Mouse (Mus musculus) hindbrain, embryonic 16.5 days (tissue): ENCODE results near the gene Sox5. TPM values are rescaled to one million over a fixed set of nuclear protein-coding genes. Genes with fewer than 3 reads are reported as not detected.
A peak's percentile ranks its signal among the peaks of the same experiment; 100 is the strongest.

ENCODE experiments used
- ATAC-seq: fragments of 200-750 bp; cut with Nextera tagmentation; 2 replicates; pipeline ENCODE4 v1.8.0; 2017; ENCODE audit warnings: moderate TSS enrichment, moderate library complexity
- H3K27ac ChIP-seq: fragments of 300-500 bp; sonication (generic); 2 replicates; pipeline ENCODE4 v1.5.1; 2014; ENCODE audit warnings: low read depth, mild to moderate bottlenecking, control low read depth, low read length, moderate library complexity
- H3K27me3 ChIP-seq: fragments of 300-500 bp; sonication (generic); replicated peaks from 2 replicates; pipeline ENCODE4 v1.6.1; 2014; ENCODE audit warnings: low read length; ENCODE audit not compliant: control insufficient read depth, insufficient read depth
- H3K36me3 ChIP-seq: fragments of 300-500 bp; sonication (generic); 2 replicates; pipeline ENCODE4 v1.6.1; 2014; ENCODE audit warnings: mild to moderate bottlenecking, low read length, moderate library complexity, mixed read lengths; ENCODE audit not compliant: control insufficient read depth, insufficient read depth
- H3K4me1 ChIP-seq: fragments of 300-500 bp; sonication (generic); 2 replicates; pipeline ENCODE4 v1.6.1; 2014; ENCODE audit warnings: low read depth, low read length; ENCODE audit not compliant: control insufficient read depth, insufficient read depth
- H3K4me2 ChIP-seq: fragments of 300-500 bp; sonication (generic); 2 replicates; pipeline ENCODE4 v1.6.1; 2014; ENCODE audit warnings: mild to moderate bottlenecking, low read length, control low read depth, moderate library complexity
- H3K4me3 ChIP-seq: fragments of 300-500 bp; sonication (generic); 2 replicates; pipeline ENCODE4 v1.5.1; 2014; ENCODE audit warnings: mild to moderate bottlenecking, low read length, control low read depth, moderate library complexity
- H3K9ac ChIP-seq: fragments of 300-500 bp; sonication (generic); 2 replicates; pipeline ENCODE4 v1.6.1; 2014; ENCODE audit warnings: low read depth, mild to moderate bottlenecking, control low read depth, low read length, moderate library complexity
- H3K9me3 ChIP-seq: fragments of 300-500 bp; sonication (generic); 2 replicates; pipeline ENCODE4 v1.6.1; 2014; ENCODE audit warnings: mild to moderate bottlenecking, low read length, moderate library complexity; ENCODE audit not compliant: control insufficient read depth
- WGBS: fragments of 180-500 bp; shearing (Covaris S2); extraction: QIAGEN DNeasy Blood & Tissue Kit; methylation state at CpG from one replicate; pipeline ENCODE4 v1.1.7; 2014; 5-methylcytosine and 5-hydroxymethylcytosine counted together
- polyA plus RNA-seq: library from polyadenylated mRNA; unstranded; fragments of >200 nt; fragmentation: Nextera tagmentation; extraction: Ambion mirVana; gene quantifications from 2 replicates; pipeline ENCODE4 v1.2.1, GENCODE M21; 2015

Gene Sox5
- polyA plus RNA-seq, 1 experiment from 2014 or later: 40.7 TPM

DNA sequence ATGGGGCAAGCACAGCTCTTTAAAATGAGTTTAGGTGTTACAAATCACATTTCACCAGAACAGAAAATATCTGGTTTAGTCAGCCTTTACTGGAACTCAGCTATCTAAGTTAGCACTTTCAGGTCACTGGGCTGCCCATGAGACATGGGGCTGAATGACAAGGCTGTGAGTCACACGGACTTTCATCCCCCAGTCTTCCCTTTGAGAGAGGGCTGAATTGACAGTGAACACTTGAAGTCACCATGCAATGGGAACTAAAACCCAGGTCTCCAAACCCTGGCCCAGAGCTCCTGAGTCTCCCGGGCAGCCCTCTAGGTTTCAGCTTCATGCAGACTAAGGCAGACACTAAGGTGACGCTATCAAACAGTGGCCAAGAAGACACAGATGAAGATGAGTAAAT, 141.2 kb downstream of the Sox5 start:
- H3K4me2 ChIP-seq: no peak overlapping the region
- H3K27me3 ChIP-seq: no peaks in the 10 kb centered on the region
- no peak overlapping the region for H3K9ac ChIP-seq
- ATAC-seq: no peak
- no peak overlapping the region for H3K4me3 ChIP-seq
- no peaks in the 10 kb centered on the region for H3K4me1 ChIP-seq
- 84% methylated on average over 3 of the region's 3 CpGs for WGBS
- H3K9me3 ChIP-seq: no peaks in the 10 kb centered on the region
- no peak overlapping the region for H3K27ac ChIP-seq
- no peaks in the 10 kb centered on the region for H3K36me3 ChIP-seq

DNA sequence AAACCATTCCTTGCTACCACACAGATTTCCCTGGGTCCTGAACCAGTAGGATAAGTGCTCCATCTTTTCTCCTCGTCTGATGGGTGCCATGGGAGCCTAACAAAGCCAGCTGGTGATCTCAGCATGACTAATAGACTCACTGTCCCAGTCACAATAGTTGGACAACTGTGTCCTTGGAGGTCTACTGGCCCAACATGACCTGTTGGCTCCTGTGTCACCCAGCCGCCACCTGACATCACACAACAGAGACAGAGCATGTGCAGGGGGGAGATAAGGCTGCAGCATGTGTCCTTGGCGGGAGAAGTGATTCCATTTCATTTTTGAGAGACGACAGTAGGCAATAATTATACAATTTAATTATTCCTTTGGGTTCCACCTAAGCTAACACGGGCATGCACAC, 143.2 kb downstream of the Sox5 start:
- Histone ChIP-seq H3K27ac (no peak overlapping the region), H3K27me3 (no peaks in the 10 kb centered on the region), H3K4me2 (no peak overlapping the region), H3K4me3 (no peak overlapping the region), H3K9ac (no peak overlapping the region), H3K9me3 (no peaks in the 10 kb centered on the region), H3K36me3 (no peaks in the 10 kb centered on the region), H3K4me1 (no peaks in the 10 kb centered on the region)
- WGBS: 46% methylated on average over 5 of the region's 5 CpGs
- no peak for ATAC-seq

DNA sequence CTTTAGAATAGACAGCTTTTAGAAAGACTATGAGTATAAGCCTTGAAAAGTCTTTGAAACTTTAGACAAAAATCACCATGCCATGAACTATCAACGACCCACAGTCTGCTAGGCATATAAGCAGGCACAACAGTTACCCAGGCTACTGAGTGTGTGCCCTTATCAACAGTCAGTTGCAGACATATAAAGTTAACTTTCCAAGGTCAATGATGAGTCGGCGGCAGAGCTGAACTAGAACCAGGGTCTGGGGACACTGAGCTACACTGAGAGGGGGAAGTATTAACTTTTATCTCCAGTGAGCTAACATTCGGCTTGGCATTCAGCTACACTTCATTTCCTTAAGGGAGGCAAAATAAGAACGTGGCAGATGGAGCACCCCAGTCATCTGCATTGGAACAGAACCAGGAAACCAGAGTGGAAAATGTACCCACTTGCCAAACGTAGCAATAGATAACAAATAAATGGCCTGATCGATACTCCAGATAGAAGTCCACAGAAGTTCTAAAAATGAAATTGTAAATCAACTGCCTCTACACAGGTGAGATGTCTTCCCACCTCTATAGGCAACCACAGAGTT, 154.2 kb downstream of the Sox5 start:
- Histone ChIP-seq H3K9me3 (no peaks in the 10 kb centered on the region), H3K27me3 (no peaks in the 10 kb centered on the region), H3K4me1 (no peaks in the 10 kb centered on the region), H3K27ac (no peak overlapping the region), H3K36me3 (no peaks in the 10 kb centered on the region), H3K9ac (no peak overlapping the region), H3K4me2 (no peak overlapping the region), H3K4me3 (no peak overlapping the region)
- 86% methylated on average over 7 of the region's 7 CpGs for WGBS
- no peak for ATAC-seq

DNA sequence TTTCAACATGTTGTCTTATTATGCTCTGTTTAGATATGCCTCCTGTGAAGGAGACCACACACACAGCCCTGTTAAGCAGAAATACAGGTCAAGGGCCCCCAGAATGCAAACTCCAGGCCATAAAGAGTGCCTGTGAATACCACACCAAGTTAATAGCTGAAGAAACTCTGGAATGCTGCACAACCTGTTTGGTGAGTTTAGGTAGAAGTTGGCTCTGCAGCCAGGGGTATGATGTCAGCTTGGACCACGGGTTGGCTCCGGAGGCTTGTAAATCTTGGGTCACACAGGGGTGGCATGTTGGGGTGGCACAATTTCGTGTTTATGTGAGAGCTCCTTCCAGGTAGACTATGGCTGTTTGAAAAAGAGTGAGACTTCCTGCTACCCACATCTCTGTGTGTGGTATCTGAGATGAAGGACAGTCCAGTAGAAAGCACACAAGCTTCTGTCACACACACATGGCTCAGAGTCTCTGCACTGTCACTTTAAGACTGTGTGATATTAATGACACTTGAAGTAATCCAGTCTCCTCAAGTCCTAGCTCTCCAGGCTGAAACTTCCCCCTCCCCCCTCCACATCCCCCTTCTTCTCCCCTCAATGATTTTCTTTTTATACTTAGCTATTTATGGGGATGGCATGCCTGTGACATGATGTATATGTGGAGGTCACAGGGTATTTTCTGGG, 160.5 kb downstream of the Sox5 start:
- H3K4me2 ChIP-seq: no peak overlapping the region
- 76% methylated on average over 3 of the region's 3 CpGs for WGBS
- H3K36me3 ChIP-seq: no peaks in the 10 kb centered on the region
- no peak overlapping the region for H3K27ac ChIP-seq
- H3K4me1 ChIP-seq: no peaks in the 10 kb centered on the region
- H3K4me3 ChIP-seq: no peak overlapping the region
- no peaks in the 10 kb centered on the region for H3K9me3 ChIP-seq
- H3K27me3 ChIP-seq: no peaks in the 10 kb centered on the region
- no peak for ATAC-seq
- H3K9ac ChIP-seq: no peak overlapping the region

DNA sequence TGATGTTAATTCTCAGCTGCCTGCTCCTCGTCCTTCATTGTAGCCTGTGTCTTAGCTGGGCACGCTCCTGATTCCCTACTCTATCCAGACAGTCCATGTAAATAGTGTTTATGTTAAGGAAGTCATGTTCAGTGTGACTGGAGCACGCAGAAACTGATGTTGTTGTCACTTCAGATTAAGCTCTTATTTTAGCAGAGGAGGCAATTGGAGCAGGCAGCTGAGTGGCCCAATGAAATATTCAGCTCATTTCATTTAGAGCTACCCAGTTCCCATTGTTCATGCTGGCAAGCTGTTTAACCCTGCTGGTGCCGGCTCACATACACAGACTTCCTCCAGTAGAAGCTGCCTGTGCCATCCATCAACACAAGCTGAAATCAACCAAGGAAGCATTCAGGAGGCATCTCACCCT, 170.4 kb downstream of the Sox5 start:
- Histone ChIP-seq H3K9me3 (no peaks in the 10 kb centered on the region), H3K4me1 (peaks cover 11% of the 10 kb centered on the region), H3K4me2 (peak overlapping the region; percentile 11; the same call in 1 of the 2 replicates), H3K27ac (no peak overlapping the region), H3K9ac (no peak overlapping the region), H3K27me3 (no peaks in the 10 kb centered on the region), H3K36me3 (no peaks in the 10 kb centered on the region), H3K4me3 (no peak overlapping the region)
- ATAC-seq: peak; percentile 68
- WGBS: 6% methylated on average over 4 of the region's 4 CpGs

DNA sequence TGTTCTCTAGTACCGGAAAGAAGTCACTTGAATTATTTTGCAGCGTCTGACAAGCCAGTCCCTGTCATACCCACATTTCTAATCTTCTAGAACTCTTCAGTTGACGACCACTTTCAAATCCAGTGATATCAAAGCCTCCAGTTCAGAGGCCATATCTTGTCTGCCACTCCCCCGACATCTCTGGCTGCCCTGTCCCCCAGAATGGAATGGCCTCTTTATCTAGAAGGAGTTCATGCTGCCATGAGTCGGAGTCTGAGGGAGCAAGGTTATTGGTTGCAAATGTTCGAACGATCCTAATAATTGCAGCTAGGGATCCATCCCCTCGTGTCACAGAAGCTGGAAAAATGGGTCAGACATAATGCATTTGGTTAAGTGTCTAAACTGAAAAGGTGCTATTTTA, 170.9 kb downstream of the Sox5 start:
- Histone ChIP-seq H3K9ac (no peak overlapping the region), H3K27me3 (no peaks in the 10 kb centered on the region), H3K4me3 (no peak overlapping the region), H3K4me2 (no peak overlapping the region), H3K27ac (no peak overlapping the region), H3K9me3 (no peaks in the 10 kb centered on the region), H3K36me3 (no peaks in the 10 kb centered on the region), H3K4me1 (peaks cover 11% of the 10 kb centered on the region)
- WGBS: 51% methylated on average over 8 of the region's 8 CpGs
- ATAC-seq: no peak

DNA sequence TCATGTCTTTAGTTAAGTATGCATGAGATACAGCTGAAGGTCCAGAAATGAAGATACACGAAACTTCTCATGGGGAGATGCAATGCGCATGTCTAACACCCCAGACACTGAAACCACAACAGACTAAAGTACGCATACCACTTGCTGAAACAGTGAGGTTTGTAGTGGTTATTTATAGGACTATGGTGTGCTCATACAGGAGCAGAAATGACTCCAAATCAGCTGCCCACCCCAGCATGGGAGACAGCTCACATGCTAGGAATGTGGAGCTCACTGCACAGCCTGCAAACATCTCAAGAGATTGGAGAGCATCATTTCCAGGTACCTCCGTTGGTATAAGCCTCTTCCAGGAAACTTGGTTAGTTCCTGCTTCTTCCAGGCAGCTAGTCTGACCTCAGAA, 178.9 kb downstream of the Sox5 start:
- Histone ChIP-seq H3K4me1 (no peaks in the 10 kb centered on the region), H3K4me3 (no peak overlapping the region), H3K27ac (no peak overlapping the region), H3K36me3 (no peaks in the 10 kb centered on the region), H3K4me2 (no peak overlapping the region), H3K9me3 (no peaks in the 10 kb centered on the region), H3K9ac (no peak overlapping the region), H3K27me3 (no peaks in the 10 kb centered on the region)
- 86% methylated on average over 4 of the region's 4 CpGs for WGBS
- no peak for ATAC-seq

DNA sequence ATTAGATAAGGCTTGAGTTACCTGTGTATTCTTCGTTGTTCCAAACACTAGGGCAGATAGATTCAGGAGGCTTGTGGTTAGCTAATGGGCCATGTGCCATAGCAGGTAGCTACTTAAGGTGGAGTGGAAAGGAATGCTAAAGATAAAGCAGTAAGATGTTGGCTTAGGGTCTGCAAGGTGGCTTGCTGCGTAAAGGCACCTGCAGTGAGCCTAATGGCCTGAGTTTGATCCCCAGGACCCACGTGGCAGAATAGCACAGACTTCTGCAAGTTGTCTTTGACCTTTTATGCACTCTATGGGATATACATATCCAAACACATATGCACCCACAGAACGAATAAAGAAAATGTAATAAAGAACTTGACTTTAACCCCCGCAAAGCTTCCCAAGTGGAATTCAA, 181.4 kb downstream of the Sox5 start:
- no peak overlapping the region for H3K4me3 ChIP-seq
- WGBS: 87% methylated on average over 5 of the region's 5 CpGs
- H3K4me2 ChIP-seq: no peak overlapping the region
- no peak for ATAC-seq
- H3K4me1 ChIP-seq: peaks cover 7% of the 10 kb centered on the region
- no peak overlapping the region for H3K27ac ChIP-seq
- no peaks in the 10 kb centered on the region for H3K36me3 ChIP-seq
- H3K9ac ChIP-seq: no peak overlapping the region
- H3K27me3 ChIP-seq: no peaks in the 10 kb centered on the region
- no peaks in the 10 kb centered on the region for H3K9me3 ChIP-seq

DNA sequence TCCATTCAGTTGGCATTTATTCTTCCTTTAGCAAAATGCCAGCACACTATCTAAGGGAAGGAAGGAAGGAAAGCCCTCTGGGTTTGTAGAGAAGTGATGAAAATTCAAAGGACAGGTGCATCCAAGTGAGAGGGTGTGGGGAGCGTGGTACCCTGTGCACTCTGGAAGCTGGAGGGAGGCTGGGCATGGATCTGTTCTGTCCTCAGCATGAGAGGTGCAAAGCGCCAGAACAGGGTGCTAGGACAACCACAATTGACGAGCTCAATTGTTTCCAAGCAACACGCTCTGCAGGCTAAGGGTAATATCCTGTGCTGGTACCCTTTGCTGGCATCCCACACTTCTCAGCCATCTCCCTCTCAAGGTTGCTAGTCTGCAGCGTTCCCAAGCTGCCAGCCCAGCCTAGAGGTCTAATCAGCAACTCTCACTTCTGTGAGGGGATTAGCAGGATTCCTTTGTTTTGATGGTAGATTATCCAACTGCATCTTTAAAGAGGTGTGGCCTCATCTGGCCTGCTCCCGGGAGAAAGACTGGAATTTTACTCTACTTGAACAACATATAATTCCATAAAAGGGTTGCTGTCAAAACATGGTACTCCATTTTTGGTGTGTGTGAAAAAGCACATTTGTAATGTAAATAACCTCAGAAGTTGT, 183.3 kb downstream of the Sox5 start:
- no peak overlapping the region for H3K9ac ChIP-seq
- H3K36me3 ChIP-seq: no peaks in the 10 kb centered on the region
- no peak overlapping the region for H3K4me3 ChIP-seq
- no peak for ATAC-seq
- H3K27ac ChIP-seq: no peak overlapping the region
- no peaks in the 10 kb centered on the region for H3K27me3 ChIP-seq
- 42% methylated on average over 6 of the region's 6 CpGs for WGBS
- no peak overlapping the region for H3K4me2 ChIP-seq
- H3K9me3 ChIP-seq: no peaks in the 10 kb centered on the region
- H3K4me1 ChIP-seq: peaks cover 7% of the 10 kb centered on the region
